Mouse (Mus musculus) intestine, postnatal 0 days (tissue): ENCODE data around the gene Arhgef5. TPM values are rescaled to one million over a fixed set of nuclear protein-coding genes. Genes with fewer than 3 reads are reported as not detected.

Experiments
- ATAC-seq: fragments of 200-750 bp; cut with Nextera tagmentation; 2 replicates; pipeline ENCODE4 v1.8.0; 2017; ENCODE audit warnings: mild to moderate bottlenecking, moderate TSS enrichment, moderate library complexity
- H3K27ac ChIP-seq: fragments of 300-500 bp; sonication (generic); 2 replicates; pipeline ENCODE4 v1.5.1; 2014; ENCODE audit warnings: mild to moderate bottlenecking, low read depth, low read length, moderate library complexity
- H3K27me3 ChIP-seq: fragments of 300-500 bp; sonication (generic); replicated peaks from 2 replicates; pipeline ENCODE4 v1.6.1; 2014; ENCODE audit warnings: low read length, mixed read lengths; ENCODE audit not compliant: control insufficient read depth, insufficient read depth
- H3K36me3 ChIP-seq: fragments of 300-500 bp; sonication (generic); 2 replicates; pipeline ENCODE4 v1.6.1; 2014; ENCODE audit warnings: mild to moderate bottlenecking, moderate library complexity; ENCODE audit not compliant: control insufficient read depth, insufficient read depth
- H3K4me1 ChIP-seq: fragments of 300-500 bp; sonication (generic); replicated peaks from 2 replicates; pipeline ENCODE4 v1.6.1; 2014; ENCODE audit warnings: antibody characterized with exemption, low read length, mixed read lengths; ENCODE audit not compliant: control insufficient read depth, insufficient read depth
- H3K4me2 ChIP-seq: fragments of 300-500 bp; sonication (generic); replicated peaks from 2 replicates; pipeline ENCODE4 v1.6.1; 2014; ENCODE audit warnings: low read depth, mild to moderate bottlenecking, moderate library complexity
- H3K4me3 ChIP-seq: fragments of 300-500 bp; sonication (generic); 2 replicates; pipeline ENCODE4 v1.5.1; 2014; ENCODE audit warnings: low read depth, low read length
- H3K9ac ChIP-seq: fragments of 300-500 bp; sonication (generic); 2 replicates; pipeline ENCODE4 v1.6.1; 2014; ENCODE audit warnings: mild to moderate bottlenecking, low read depth, low read length
- H3K9me3 ChIP-seq: fragments of 300-500 bp; sonication (generic); 2 replicates; pipeline ENCODE4 v1.6.1; 2016; ENCODE audit warnings: mixed run types; ENCODE audit not compliant: control insufficient read depth
- CTCF ChIP-seq: sonication (generic); IDR thresholded peaks from 2 replicates; pipeline ENCODE4 v1.5.1; 2016; ENCODE audit warnings: low read depth, mild to moderate bottlenecking, control low read depth, antibody characterized with exemption, moderate library complexity
- WGBS: fragments of 180-500 bp; shearing (Covaris S2); extraction: QIAGEN DNeasy Blood & Tissue Kit; methylation state at CpG from one replicate; pipeline ENCODE4 v1.1.7; 2014; 5-methylcytosine and 5-hydroxymethylcytosine counted together
- polyA plus RNA-seq: library from polyadenylated mRNA; unstranded; fragments of >200 nt; fragmentation: Nextera tagmentation; extraction: Ambion mirVana; gene quantifications from 2 replicates; pipeline ENCODE4 v1.2.1, GENCODE M21; 2015

Gene Arhgef5
- polyA plus RNA-seq, 1 experiment from 2014 or later, result 20.4 TPM

GRCm38 (mm10) chr6:43338804-43339203, 73.4 kb downstream of the Arhgef5 start:
- Histone ChIP-seq H3K4me2 (no peak overlapping the region), H3K4me3 (no peak overlapping the region), H3K4me1 (no peaks in the 10 kb centered on the region), H3K27ac (no peak overlapping the region), H3K36me3 (no peaks in the 10 kb centered on the region), H3K9me3 (no peaks in the 10 kb centered on the region), H3K9ac (no peak overlapping the region), H3K27me3 (no peaks in the 10 kb centered on the region)
- ATAC-seq, result no peak
- no peak for TF ChIP-seq CTCF
- 41% methylated on average over 2 of the region's 2 CpGs for WGBS

Other genes with a start within 250 kb of the Arhgef5 start
- gene Olfr441, start 159.2 kb upstream of the Arhgef5 start, polyA plus RNA-seq, result not detected in 2 replicates
- not detected in 2 replicates for gene Olfr237-ps1, start 119.0 kb upstream of the Arhgef5 start, polyA plus RNA-seq
- not detected in 2 replicates for gene Olfr437, start 102.3 kb upstream of the Arhgef5 start, polyA plus RNA-seq
- not detected in 2 replicates for gene Olfr13, start 93.4 kb upstream of the Arhgef5 start, polyA plus RNA-seq
- gene Olfr435, start 68.4 kb upstream of the Arhgef5 start, polyA plus RNA-seq, result not detected in 2 replicates
- not detected in 2 replicates for gene Olfr434, start 52.6 kb upstream of the Arhgef5 start, polyA plus RNA-seq
- not detected in 2 replicates for gene Olfr47, start 34.1 kb upstream of the Arhgef5 start, polyA plus RNA-seq
- not detected in 2 replicates for gene Nobox, start 44.0 kb downstream of the Arhgef5 start, polyA plus RNA-seq